Mouse (Mus musculus) heart, adult 2 months (tissue): ENCODE measurements around the gene Ints12. TPM values are rescaled to one million over a fixed set of nuclear protein-coding genes. Genes with fewer than 3 reads are reported as not detected.
A peak's percentile ranks its signal among the peaks of the same experiment; 100 is the strongest.

Experiments
- DNase-seq, 2 experiments: peaks; one replicate each; pipeline ENCODE4 v3.0.0; 2021
- H3K27ac ChIP-seq: fragments of 200-600 bp; 2 replicates; pipeline ENCODE4 v1.8.1; 2022
- H3K27me3 ChIP-seq: fragments of 200-500 bp; 2 replicates; pipeline ENCODE4 v1.6.1; 2012; ENCODE audit warnings: mild to moderate bottlenecking, low read length, inconsistent platforms, mixed read lengths; ENCODE audit not compliant: control insufficient read depth, insufficient read depth
- H3K36me3 ChIP-seq: fragments of 200-500 bp; 2 replicates; pipeline ENCODE4 v1.6.1; 2012; ENCODE audit warnings: low read length, inconsistent platforms; ENCODE audit not compliant: control insufficient read depth, insufficient read depth
- H3K4me1 ChIP-seq: fragments of 200-500 bp; 2 replicates; pipeline ENCODE4 v1.6.1; 2011; ENCODE audit warnings: low read length; ENCODE audit not compliant: control insufficient read depth, insufficient read depth
- H3K4me3 ChIP-seq: fragments of 200-600 bp; 2 replicates; pipeline ENCODE4 v1.8.1; 2022
- H3K79me2 ChIP-seq: fragments of 200-500 bp; replicated peaks from 2 replicates; pipeline ENCODE4 v1.6.1; 2012; ENCODE audit warnings: mild to moderate bottlenecking, inconsistent platforms, low read length, moderate library complexity, mixed read lengths; ENCODE audit not compliant: control insufficient read depth, insufficient read depth
- H3K9ac ChIP-seq: fragments of 200-500 bp; 2 replicates; pipeline ENCODE4 v1.6.1; 2012; ENCODE audit warnings: low read depth, mild to moderate bottlenecking, control low read depth, inconsistent platforms, low read length, mixed read lengths
- CTCF ChIP-seq: fragments of 200-600 bp; IDR thresholded peaks from 2 replicates; pipeline ENCODE4 v1.8.1; 2022; ENCODE audit warnings: antibody characterized with exemption, mild to moderate bottlenecking, moderate library complexity
- EP300 ChIP-seq: fragments of 200-500 bp; IDR thresholded peaks from 2 replicates; pipeline ENCODE4 v1.6.1; 2011; ENCODE audit warnings: low read depth, low read length, control low read depth; ENCODE audit not compliant: insufficient read depth
- POLR2A ChIP-seq: fragments of 200-500 bp; IDR thresholded peaks from 2 replicates; pipeline ENCODE4 v1.6.1; 2011; ENCODE audit warnings: mild to moderate bottlenecking, low read depth, low read length, control low read depth; ENCODE audit not compliant: insufficient read depth
- WGBS: fragments of 180-500 bp; shearing (Covaris S2); methylation state at CpG from one replicate; pipeline ENCODE4 v1.1.7; 2018; 5-methylcytosine and 5-hydroxymethylcytosine counted together
- intact Hi-C: fragments of 180-260 bp; cut with DNase I; formaldehyde crosslinking; loops from one replicate; pipeline ENCODE4 v1.15.1; 2025
- polyA plus RNA-seq: library from polyadenylated mRNA; depleted of rRNA; stranded (reverse); fragments of >200 nt; gene quantifications from 2 replicates; pipeline ENCODE4 v1.2.3, GENCODE M21; 2012
- total RNA-seq, 2 experiments: library from RNA; stranded (reverse); gene quantifications; 2 replicates each; pipeline ENCODE4 v1.2.3; 2021

The Ints12 gene
- total and polyA plus RNA-seq, 3 experiments: 4.6 to 8.5 (median 6.8) TPM

GRCm38 (mm10) chr3:133090247-133091120 lies 1.2 kb upstream of the Ints12 start:
- intact Hi-C loops: loop anchor here (5.0 kb wide), 2 partner anchors 343 to 408 kb away; partner anchors contain the start of genes Aimp1 and Tbck
- H3K4me3 ChIP-seq: peak overlapping the region; percentile 62
- no peak for TF ChIP-seq POLR2A
- no peak for TF ChIP-seq EP300
- no peak for TF ChIP-seq CTCF
- peaks cover 2% of the 10 kb centered on the region for H3K36me3 ChIP-seq
- no peaks in the 10 kb centered on the region; the same call in 1 of the 2 replicates for H3K79me2 ChIP-seq
- no peaks in the 10 kb centered on the region; the same call in none of the 2 replicates for H3K4me1 ChIP-seq
- H3K9ac ChIP-seq: peak overlapping the region; percentile 80
- H3K27ac ChIP-seq: no peak overlapping the region; the same call in 1 of the 2 replicates
- WGBS: 10% methylated on average over 11 of the region's 11 CpGs
- DNase-seq: no peak
- no peaks in the 10 kb centered on the region for H3K27me3 ChIP-seq

DNA sequence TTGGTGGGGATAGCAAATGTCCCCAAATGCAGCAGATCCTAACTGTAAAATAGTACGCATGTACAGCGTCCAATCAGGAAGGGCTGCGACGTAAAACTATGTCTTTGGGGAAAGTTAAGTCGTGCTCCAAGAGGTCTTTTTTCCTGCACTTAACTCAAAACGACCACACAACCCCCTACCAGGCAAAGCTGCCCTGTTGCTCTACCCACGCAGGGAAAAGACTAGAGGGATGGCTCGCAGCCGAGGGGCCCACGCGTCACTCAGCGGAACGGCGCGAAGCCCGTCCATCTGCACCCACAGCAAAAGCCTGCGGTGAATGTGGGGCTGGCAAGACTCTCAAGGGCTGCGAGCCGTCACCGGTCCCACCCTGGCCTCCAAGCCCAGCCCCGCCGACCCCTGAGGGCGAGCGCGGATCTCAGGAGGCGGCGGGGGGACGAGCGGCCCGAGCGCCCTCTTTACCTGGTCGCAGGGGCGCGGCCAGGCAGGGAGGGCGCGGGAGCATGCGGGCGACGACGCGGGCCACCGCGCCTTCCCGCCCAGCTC lies 448 bp upstream of the Ints12 start:
- under 1% methylated on average over 44 of the region's 44 CpGs for WGBS
- peak overlapping the region; percentile 80 for H3K9ac ChIP-seq
- DNase-seq: no peak
- peaks cover 1% of the 10 kb centered on the region; the same call in 1 of the 2 replicates for H3K79me2 ChIP-seq
- no peaks in the 10 kb centered on the region for H3K27me3 ChIP-seq
- H3K4me1 ChIP-seq: no peaks in the 10 kb centered on the region; the same call in none of the 2 replicates
- H3K27ac ChIP-seq: peak overlapping the region; percentile 95
- no peak for TF ChIP-seq POLR2A
- no peak for TF ChIP-seq EP300
- TF ChIP-seq CTCF: no peak
- H3K4me3 ChIP-seq: peak overlapping the region; percentile 62
- intact Hi-C loops: loop anchor here (5.0 kb wide), 2 partner anchors 344 to 409 kb away; partner anchors contain the start of genes Aimp1 and Tbck
- peaks cover 2% of the 10 kb centered on the region for H3K36me3 ChIP-seq

- Histone ChIP-seq H3K79me2 (peaks cover 1% of the 10 kb centered on the region; the same call in 1 of the 2 replicates), H3K4me1 (no peaks in the 10 kb centered on the region; the same call in none of the 2 replicates), H3K36me3 (peaks cover 2% of the 10 kb centered on the region), H3K27me3 (no peaks in the 10 kb centered on the region), H3K27ac (peak overlapping the region; percentile 95), H3K9ac (peak overlapping the region; percentile 80), H3K4me3 (peak overlapping the region; percentile 62)
- TF ChIP-seq EP300 (no peak), POLR2A (no peak), CTCF (no peak)
- under 1% methylated on average over 7 of the region's 7 CpGs for WGBS
- no peak for DNase-seq
- intact Hi-C loops: loop anchor here (2.0 to 5.0 kb wide), 3 partner anchors 218 to 410 kb away; partner anchors contain the start of genes Aimp1, Ppa2 and Tbck
Measured at GRCm38 (mm10) chr3:133092274-133092853, 724 bp downstream of the Ints12 start.

DNA sequence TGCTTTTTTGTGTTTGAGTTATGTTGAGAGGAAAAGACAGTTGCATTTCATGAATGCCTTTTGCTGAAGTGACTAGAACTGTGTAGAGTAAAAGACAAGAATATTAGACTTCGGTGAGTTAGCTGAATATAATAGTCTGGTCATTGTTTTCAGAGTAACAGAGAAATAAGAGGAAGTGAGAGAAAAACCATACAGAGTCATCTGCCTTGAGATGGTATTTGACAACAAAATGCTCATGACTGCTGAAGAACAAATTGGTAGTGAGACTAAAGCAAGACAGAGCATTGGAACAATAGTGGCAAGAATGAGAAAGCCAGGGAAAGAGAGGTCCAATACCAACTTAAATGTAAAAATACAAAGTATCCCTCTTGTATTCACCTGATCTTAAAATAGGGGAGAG lies 1.3 kb downstream of the Ints12 start:
- Histone ChIP-seq H3K36me3 (peaks cover 2% of the 10 kb centered on the region), H3K79me2 (peaks cover 1% of the 10 kb centered on the region; the same call in 1 of the 2 replicates), H3K27me3 (no peaks in the 10 kb centered on the region), H3K27ac (no peak overlapping the region), H3K4me1 (no peaks in the 10 kb centered on the region; the same call in none of the 2 replicates), H3K9ac (no peak overlapping the region), H3K4me3 (peak overlapping the region; percentile 62; the same call in 1 of the 2 replicates)
- intact Hi-C loops: loop anchor here (2.0 to 5.0 kb wide), 3 partner anchors 218 to 411 kb away; partner anchors contain the start of genes Aimp1, Ppa2 and Tbck
- DNase-seq: no peak
- TF ChIP-seq EP300: no peak
- TF ChIP-seq POLR2A: no peak
- no peak for TF ChIP-seq CTCF
- WGBS: 64% methylated on average over 1 of the region's 1 CpGs

DNA sequence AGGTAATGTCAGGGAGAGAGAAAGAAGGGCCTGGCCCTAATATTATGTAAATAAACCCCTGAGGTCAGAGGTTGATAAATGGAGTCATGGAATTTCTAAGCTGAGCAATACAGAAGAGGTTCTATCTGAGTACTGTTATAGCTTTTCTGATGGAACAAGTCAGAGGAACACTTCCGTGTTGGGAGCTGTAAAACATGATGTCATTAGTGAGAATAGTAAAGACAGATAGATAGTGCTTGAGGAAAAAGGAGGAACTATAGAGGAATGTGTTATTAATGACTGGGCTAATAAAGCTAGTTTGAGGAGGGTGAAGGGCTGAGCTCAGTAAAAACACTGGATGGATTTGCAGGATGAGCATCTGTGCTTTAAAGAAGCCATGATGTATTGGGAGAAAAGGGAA lies 2.7 kb downstream of the Ints12 start:
- 40% methylated on average over 1 of the region's 1 CpGs for WGBS
- peaks cover 2% of the 10 kb centered on the region for H3K36me3 ChIP-seq
- intact Hi-C loops: loop anchor here (5.0 kb wide), 2 partner anchors 347 to 412 kb away; partner anchors contain the start of genes Aimp1 and Tbck
- peaks cover 1% of the 10 kb centered on the region; the same call in 1 of the 2 replicates for H3K79me2 ChIP-seq
- no peaks in the 10 kb centered on the region; the same call in none of the 2 replicates for H3K4me1 ChIP-seq
- no peak overlapping the region for H3K4me3 ChIP-seq
- no peak for DNase-seq
- TF ChIP-seq EP300: no peak
- H3K27me3 ChIP-seq: no peaks in the 10 kb centered on the region
- H3K27ac ChIP-seq: no peak overlapping the region
- no peak overlapping the region for H3K9ac ChIP-seq
